Mouse (Mus musculus) C2C12 (cell line): ENCODE data around the gene Cux1. TPM values are rescaled to one million over a fixed set of nuclear protein-coding genes. Genes with fewer than 3 reads are reported as not detected.

Source experiments
- H3K27me3 ChIP-seq: one replicate; pipeline ENCODE4 v1.6.1; 2011; ENCODE audit not compliant: control insufficient read depth, insufficient read depth, insufficient read length
- H3K36me3 ChIP-seq: one replicate; pipeline ENCODE4 v1.6.1; 2011; ENCODE audit not compliant: control insufficient read depth, insufficient read depth
- H3K4me3 ChIP-seq: one replicate; pipeline ENCODE4 v1.5.1; 2011; ENCODE audit warnings: mild to moderate bottlenecking, control low read depth; ENCODE audit not compliant: poor library complexity, insufficient read depth, severe bottlenecking
- H3K79me2 ChIP-seq: one replicate; pipeline ENCODE4 v1.6.1; 2011; ENCODE audit not compliant: control insufficient read depth, insufficient read depth
- H3K79me3 ChIP-seq: one replicate; pipeline ENCODE4 v1.6.1; 2011; ENCODE audit warnings: low read depth, control low read depth
- H3ac ChIP-seq: one replicate; pipeline ENCODE3; 2011; ENCODE audit warnings: low read depth; ENCODE audit not compliant: control insufficient read depth, insufficient read length
- CEBPB ChIP-seq: IDR thresholded peaks from one replicate; pipeline ENCODE4 v1.6.1; 2011; ENCODE audit warnings: low read depth, mild to moderate bottlenecking, control low read depth, moderate library complexity
- CTCF ChIP-seq: IDR thresholded peaks from one replicate; pipeline ENCODE4 v1.5.1; 2011; ENCODE audit not compliant: control insufficient read depth, insufficient read depth, insufficient read length
- FOSL1 ChIP-seq: IDR thresholded peaks from one replicate; pipeline ENCODE4 v1.8.0; 2011; ENCODE audit warnings: mild to moderate bottlenecking, low read length; ENCODE audit not compliant: poor library complexity, insufficient read depth, severe bottlenecking
- MAX ChIP-seq: IDR thresholded peaks from one replicate; pipeline ENCODE4 v1.6.1; 2011; ENCODE audit warnings: mild to moderate bottlenecking, control low read depth
- MYOD1 ChIP-seq: IDR thresholded peaks from one replicate; pipeline ENCODE4 v1.6.1; 2011; ENCODE audit warnings: low read depth; ENCODE audit not compliant: control insufficient read depth, insufficient read length
- MYOG ChIP-seq: IDR thresholded peaks from one replicate; pipeline ENCODE4 v1.6.1; 2011; ENCODE audit not compliant: control insufficient read depth, insufficient read length; ENCODE audit errors: extremely low read depth
- USF1 ChIP-seq: IDR thresholded peaks from one replicate; pipeline ENCODE4 v1.6.1; 2011; ENCODE audit warnings: low read depth, mild to moderate bottlenecking, control low read depth, moderate library complexity
- polyA plus RNA-seq: library from polyadenylated mRNA; unstranded; fragments of >200 nt; fragmentation: generic; extraction: Trizol; gene quantifications from one replicate; pipeline ENCODE4 v1.2.1, GENCODE M21; 2012; ENCODE audit warnings: missing spikeins

Gene Cux1
- polyA plus RNA-seq, 1 experiment = 43.9 TPM

- H3K27me3 ChIP-seq = no peaks in the 10 kb centered on the region
- no peaks in the 10 kb centered on the region for H3K79me3 ChIP-seq
- no peaks in the 10 kb centered on the region for H3K79me2 ChIP-seq
- no peak overlapping the region for H3K4me3 ChIP-seq
- no peak overlapping the region for H3ac ChIP-seq
- no peak for TF ChIP-seq USF1
- no peak for TF ChIP-seq MAX
- TF ChIP-seq MYOD1 = no peak
- TF ChIP-seq FOSL1 = no peak
- TF ChIP-seq MYOG = no peak
- TF ChIP-seq CTCF = no peak
- TF ChIP-seq CEBPB = no peak
- H3K36me3 ChIP-seq = peaks cover 64% of the 10 kb centered on the region
Observed at GRCm38 (mm10) chr5:136286566-136286965, 280.7 kb downstream of the Cux1 start.

GRCm38 (mm10) chr5:136285106-136285505, 282.2 kb downstream of the Cux1 start:
- Histone ChIP-seq H3K79me2 (no peaks in the 10 kb centered on the region), H3K79me3 (no peaks in the 10 kb centered on the region), H3K4me3 (no peak overlapping the region), H3ac (no peak overlapping the region), H3K36me3 (peaks cover 62% of the 10 kb centered on the region), H3K27me3 (no peaks in the 10 kb centered on the region)
- no peak for TF ChIP-seq USF1
- no peak for TF ChIP-seq CTCF
- TF ChIP-seq MYOG = no peak
- no peak for TF ChIP-seq MYOD1
- TF ChIP-seq CEBPB = no peak
- TF ChIP-seq FOSL1 = no peak
- TF ChIP-seq MAX = no peak

GRCm38 (mm10) chr5:136281351-136281750, 285.9 kb downstream of the Cux1 start:
- Histone ChIP-seq H3K4me3 (no peak overlapping the region), H3K79me3 (no peaks in the 10 kb centered on the region), H3ac (no peak overlapping the region), H3K79me2 (no peaks in the 10 kb centered on the region), H3K27me3 (no peaks in the 10 kb centered on the region), H3K36me3 (peaks cover 75% of the 10 kb centered on the region)
- TF ChIP-seq MYOG (no peak), USF1 (no peak)

GRCm38 (mm10) chr5:136274739-136275138, 292.6 kb downstream of the Cux1 start:
- Histone ChIP-seq H3K27me3 (no peaks in the 10 kb centered on the region), H3ac (no peak overlapping the region), H3K4me3 (no peak overlapping the region), H3K79me3 (no peaks in the 10 kb centered on the region), H3K79me2 (no peaks in the 10 kb centered on the region), H3K36me3 (peaks cover 51% of the 10 kb centered on the region)
- TF ChIP-seq CTCF (no peak), MAX (no peak), FOSL1 (no peak), CEBPB (no peak), MYOG (no peak), USF1 (no peak), MYOD1 (no peak)

- H3K79me3 ChIP-seq = no peaks in the 10 kb centered on the region
- H3K27me3 ChIP-seq = no peaks in the 10 kb centered on the region
- peaks cover 17% of the 10 kb centered on the region for H3K36me3 ChIP-seq
- H3K79me2 ChIP-seq = no peaks in the 10 kb centered on the region
- H3ac ChIP-seq = no peak overlapping the region
- no peak overlapping the region for H3K4me3 ChIP-seq
- no peak for TF ChIP-seq CEBPB
- TF ChIP-seq MYOD1 = peak; percentile 98
- no peak for TF ChIP-seq FOSL1
- no peak for TF ChIP-seq CTCF
Observed at GRCm38 (mm10) chr5:136269937-136270336, 297.4 kb downstream of the Cux1 start.

GRCm38 (mm10) chr5:136266077-136266476, 301.2 kb downstream of the Cux1 start:
- TF ChIP-seq MYOG = no peak
- TF ChIP-seq FOSL1 = no peak
- no peak for TF ChIP-seq USF1
- TF ChIP-seq CEBPB = no peak
- no peak for TF ChIP-seq MYOD1
- no peak for TF ChIP-seq MAX
- no peak for TF ChIP-seq CTCF
- H3K79me2 ChIP-seq = no peaks in the 10 kb centered on the region
- H3K79me3 ChIP-seq = no peaks in the 10 kb centered on the region
- no peak overlapping the region for H3K4me3 ChIP-seq
- no peaks in the 10 kb centered on the region for H3K36me3 ChIP-seq
- no peaks in the 10 kb centered on the region for H3K27me3 ChIP-seq
- H3ac ChIP-seq = no peak overlapping the region
